Mouse (Mus musculus): ENCODE measurements around the gene Adcy3. TPM values are rescaled to one million over a fixed set of nuclear protein-coding genes. Genes with fewer than 3 reads are reported as not detected.
"Not testable (repeated sequence)": the region's sequence is repeated elsewhere in the genome, so short reads cannot be mapped to it uniquely, and the experiment has no call there.

The Adcy3 gene
- polyA plus RNA-seq, 1 experiment = 21.9 TPM

DNA sequence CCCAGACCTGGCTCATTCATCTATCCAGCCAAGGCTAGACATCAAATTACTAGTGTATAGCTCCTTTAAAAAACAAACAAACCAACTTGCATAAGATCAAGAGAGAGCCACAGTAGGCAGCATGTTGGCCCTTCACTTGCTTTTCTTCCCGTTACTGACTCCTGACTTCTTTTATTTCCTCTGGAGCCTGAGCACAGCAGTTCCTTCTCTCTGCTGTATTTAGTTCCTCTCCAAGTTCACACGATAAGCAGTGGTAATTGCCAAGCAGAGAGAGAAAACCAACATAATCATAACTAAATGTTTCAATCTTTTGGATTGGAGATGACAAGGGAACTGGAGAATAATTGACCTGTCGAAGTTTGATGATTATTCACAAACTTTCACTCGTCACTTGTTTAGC lies 99.9 kb downstream of the Adcy3 start:
- no peak overlapping the region for H3K27ac ChIP-seq (ENCODE audit: insufficient read depth, low read length)
- H3K4me3 ChIP-seq (ENCODE audit: insufficient read depth, low read length) = peak overlapping the region; percentile 82
- no peaks in the 10 kb centered on the region for H3K4me1 ChIP-seq (ENCODE audit: control insufficient read depth, insufficient read depth, low read length)
- no peak for TF ChIP-seq CTCF (IDR thresholded peaks at IDR 0.05; ENCODE audit: borderline replicate concordance, insufficient read depth, low read length)
- no peak for TF ChIP-seq POLR2A (IDR thresholded peaks at IDR 0.05; ENCODE audit: low read depth, low read length)

DNA sequence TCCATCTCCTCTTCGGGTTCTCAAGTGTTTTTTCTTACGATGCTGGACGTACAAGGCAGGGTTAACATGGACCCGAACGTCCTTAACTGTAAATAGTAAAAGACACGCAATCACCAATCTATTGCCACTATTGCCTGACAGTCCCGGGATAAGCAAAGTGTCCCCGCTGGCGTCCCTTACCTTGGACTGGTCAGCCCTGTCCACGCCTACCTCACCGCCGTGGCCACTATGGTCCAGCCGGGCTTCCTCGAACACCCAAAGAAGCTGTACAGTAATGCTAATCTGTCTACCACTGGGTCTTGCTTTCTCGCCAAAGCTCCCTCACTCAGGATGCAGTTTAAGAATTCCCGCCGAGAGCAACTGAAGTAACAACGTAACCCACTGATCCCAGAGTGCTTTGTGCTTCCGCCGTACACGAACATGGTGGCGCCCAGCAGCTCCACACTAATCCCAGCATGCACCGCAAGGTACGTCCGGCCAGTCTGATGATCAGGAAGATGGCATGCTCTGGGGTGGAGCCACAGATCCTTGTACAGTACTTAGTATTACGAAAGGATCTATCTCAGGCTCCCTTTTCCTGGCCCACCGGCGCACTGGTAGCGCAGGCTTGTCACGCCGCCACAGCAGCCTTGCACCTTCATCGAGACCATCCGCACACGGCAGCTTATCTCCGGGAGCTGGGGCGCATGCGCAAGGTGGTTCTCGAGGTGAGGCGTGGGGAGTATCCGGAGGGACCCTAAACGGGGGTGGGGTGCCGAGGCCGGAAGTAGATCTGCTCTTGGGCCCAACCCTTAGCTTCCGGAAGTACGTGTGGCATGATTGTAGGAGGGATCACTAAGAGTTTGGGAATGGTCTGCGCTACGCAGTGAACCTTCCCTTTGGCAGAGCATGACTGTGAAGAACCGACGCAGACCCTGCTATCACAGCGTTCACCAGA lies 100.9 kb downstream of the Adcy3 start, which contains the start of the genes Ptrhd1 and Cenpo:
Ptrhd1 (plus strand) TSS at position 456 of the 937 bp plus-strand sequence.
Cenpo (minus strand) TSS at position 723 of the 937 bp plus-strand sequence.
- peak within 1 kb of the TSS; percentile 82 for H3K4me3 ChIP-seq (ENCODE audit: insufficient read depth, low read length)
- H3K4me1 ChIP-seq (ENCODE audit: control insufficient read depth, insufficient read depth, low read length) = no peaks in the 10 kb centered on the region
- peak within 1 kb of the TSS; percentile 82 for H3K27ac ChIP-seq (ENCODE audit: insufficient read depth, low read length)
- no peak for TF ChIP-seq CTCF (IDR thresholded peaks at IDR 0.05; ENCODE audit: borderline replicate concordance, insufficient read depth, low read length)
- TF ChIP-seq POLR2A (IDR thresholded peaks at IDR 0.05; ENCODE audit: low read depth, low read length) = peak; percentile 96

DNA sequence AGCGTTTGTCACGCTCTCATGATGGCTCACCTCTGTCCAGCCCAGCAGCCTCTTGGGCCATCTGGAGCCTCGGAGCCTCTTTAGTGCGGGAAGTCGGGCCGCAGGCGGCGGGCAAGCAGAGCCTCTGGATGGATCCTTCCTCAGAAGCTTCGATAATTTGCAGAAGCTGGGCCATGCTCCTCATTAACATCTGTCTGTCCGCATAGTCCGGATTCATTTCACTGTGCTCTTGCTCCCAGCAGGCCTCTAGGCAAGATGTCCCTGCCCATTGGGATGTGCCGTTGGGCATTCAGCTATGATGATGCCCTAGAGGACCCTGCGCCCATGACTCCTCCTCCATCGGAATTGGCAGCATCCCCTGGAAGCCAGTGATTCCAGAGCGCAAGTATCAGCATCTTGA lies 104.6 kb downstream of the Adcy3 start:
- Histone ChIP-seq H3K27ac (ENCODE audit: insufficient read depth, low read length) (no peak overlapping the region), H3K4me3 (ENCODE audit: insufficient read depth, low read length) (no peak overlapping the region)
- TF ChIP-seq CTCF (IDR thresholded peaks at IDR 0.05; ENCODE audit: borderline replicate concordance, insufficient read depth, low read length) = no peak
- no peak for TF ChIP-seq POLR2A (IDR thresholded peaks at IDR 0.05; ENCODE audit: low read depth, low read length)

DNA sequence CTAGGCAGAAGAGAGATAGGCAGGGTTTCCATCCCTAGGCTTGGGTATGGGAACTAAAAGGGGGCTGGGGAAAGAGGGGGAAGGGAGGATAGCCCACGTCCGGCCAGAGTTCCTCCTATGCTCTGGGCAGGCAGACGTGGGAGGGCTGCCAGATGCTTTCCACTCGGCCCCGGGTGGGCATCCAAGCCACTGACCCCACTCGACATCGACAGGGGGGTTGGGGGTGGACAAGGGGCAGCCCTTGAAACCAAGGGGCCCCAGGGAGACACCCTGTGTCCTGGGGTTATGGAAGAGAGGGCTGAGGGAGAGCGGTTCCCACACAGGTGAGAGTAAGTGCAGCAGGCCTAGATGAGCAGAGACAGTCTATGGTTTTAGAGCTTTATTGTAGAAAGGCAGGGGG lies 107.4 kb downstream of the Adcy3 start:
- H3K4me1 ChIP-seq (ENCODE audit: control insufficient read depth, insufficient read depth, low read length); H3K4me3 ChIP-seq (ENCODE audit: insufficient read depth, low read length); H3K27ac ChIP-seq (ENCODE audit: insufficient read depth, low read length): not testable (repeated sequence)

More for the DNA sequence above, 104.6 kb downstream of the Adcy3 start:
- no peaks in the 10 kb centered on the region for H3K4me1 ChIP-seq (ENCODE audit: control insufficient read depth, insufficient read depth, low read length)

GRCm38 (mm10) chr12:4243805-4244204 lies 110.9 kb downstream of the Adcy3 start:
- H3K27ac ChIP-seq (ENCODE audit: insufficient read depth, low read length) = no peak overlapping the region
- no peak overlapping the region for H3K4me3 ChIP-seq (ENCODE audit: insufficient read depth, low read length)
- no peak for TF ChIP-seq CTCF (IDR thresholded peaks at IDR 0.05; ENCODE audit: borderline replicate concordance, insufficient read depth, low read length)
- no peak for TF ChIP-seq POLR2A (IDR thresholded peaks at IDR 0.05; ENCODE audit: low read depth, low read length)
- H3K4me1 ChIP-seq (ENCODE audit: control insufficient read depth, insufficient read depth, low read length) = no peaks in the 10 kb centered on the region

- no peak overlapping the region for H3K4me3 ChIP-seq (ENCODE audit: insufficient read depth, low read length)
- H3K4me1 ChIP-seq (ENCODE audit: control insufficient read depth, insufficient read depth, low read length) = no peaks in the 10 kb centered on the region
- H3K27ac ChIP-seq (ENCODE audit: insufficient read depth, low read length) = no peak overlapping the region
- TF ChIP-seq POLR2A (IDR thresholded peaks at IDR 0.05; ENCODE audit: low read depth, low read length) (no peak), CTCF (IDR thresholded peaks at IDR 0.05; ENCODE audit: borderline replicate concordance, insufficient read depth, low read length) (no peak)
Observed at GRCm38 (mm10) chr12:4245742-4246141, 112.8 kb downstream of the Adcy3 start.

- H3K4me3 ChIP-seq (ENCODE audit: insufficient read depth, low read length) = no peak overlapping the region
- no peaks in the 10 kb centered on the region for H3K4me1 ChIP-seq (ENCODE audit: control insufficient read depth, insufficient read depth, low read length)
- no peak overlapping the region for H3K27ac ChIP-seq (ENCODE audit: insufficient read depth, low read length)
- TF ChIP-seq POLR2A (IDR thresholded peaks at IDR 0.05; ENCODE audit: low read depth, low read length) (no peak), CTCF (IDR thresholded peaks at IDR 0.05; ENCODE audit: borderline replicate concordance, insufficient read depth, low read length) (no peak)
Observed at GRCm38 (mm10) chr12:4249786-4250185, 116.9 kb downstream of the Adcy3 start.

- TF ChIP-seq POLR2A (IDR thresholded peaks at IDR 0.05; ENCODE audit: low read depth, low read length) = no peak
- no peaks in the 10 kb centered on the region for H3K4me1 ChIP-seq (ENCODE audit: control insufficient read depth, insufficient read depth, low read length)
- no peak overlapping the region for H3K27ac ChIP-seq (ENCODE audit: insufficient read depth, low read length)
- no peak overlapping the region for H3K4me3 ChIP-seq (ENCODE audit: insufficient read depth, low read length)
Observed at GRCm38 (mm10) chr12:4252742-4253655, 120.1 kb downstream of the Adcy3 start.

Other genes starting within 250 kb of the Adcy3 start
- gene Pomc, start 178.2 kb upstream of the Adcy3 start, polyA plus RNA-seq (2011; ENCODE audit: insufficient read length, low read depth, missing spikeins) = 0.52 TPM in 1 of 2 replicates, not detected in the other
- gene Efr3b, start 94.2 kb upstream of the Adcy3 start, polyA plus RNA-seq (2011; ENCODE audit: insufficient read length, low read depth, missing spikeins) = 2.0 and 2.1 TPM in 2 replicates
- 3.9 and 6.1 TPM in 2 replicates for gene Dnajc27, start 50.5 kb upstream of the Adcy3 start, polyA plus RNA-seq (2011; ENCODE audit: insufficient read length, low read depth, missing spikeins)
- 3.5 and 4.1 TPM in 2 replicates for gene Ptrhd1, start 100.9 kb downstream of the Adcy3 start, polyA plus RNA-seq (2011; ENCODE audit: insufficient read length, low read depth, missing spikeins)
- gene Cenpo, start 101.2 kb downstream of the Adcy3 start, polyA plus RNA-seq (2011; ENCODE audit: insufficient read length, low read depth, missing spikeins) = 7.2 and 14.8 TPM in 2 replicates